Mouse (Mus musculus) macrophage (primary cell): ENCODE results near the gene Manba. TPM values are rescaled to one million over a fixed set of nuclear protein-coding genes. Genes with fewer than 3 reads are reported as not detected.
A peak's percentile ranks its signal among the peaks of the same experiment; 100 is the strongest.

Experiments used
- H3K27ac ChIP-seq: fragments of 350-480 bp; formaldehyde crosslinking; 2 replicates; pipeline ENCODE4 v1.9.0; 2021
- H3K36me3 ChIP-seq: fragments of 350-480 bp; formaldehyde crosslinking; 2 replicates; pipeline ENCODE4 v1.9.0; 2021; ENCODE audit errors: inconsistent target
- H3K4me3 ChIP-seq: fragments of 350-480 bp; formaldehyde crosslinking; 2 replicates; pipeline ENCODE4 v1.9.0; 2021; ENCODE audit errors: inconsistent target
- H3K79me2 ChIP-seq: fragments of 350-480 bp; formaldehyde crosslinking; 2 replicates; pipeline ENCODE4 v1.9.0; 2021; ENCODE audit errors: inconsistent target
- WGBS: methylation state at CpG from one replicate; pipeline ENCODE4 v1.1.7; 2026; ENCODE audit warnings: inconsistent platforms; ENCODE audit not compliant: missing documents; 5-methylcytosine and 5-hydroxymethylcytosine counted together
- polyA plus RNA-seq: library from polyadenylated mRNA; stranded (reverse); fragments of 250-400 nt; gene quantifications from 3 replicates; pipeline ENCODE4 v1.2.4, GENCODE M21; 2018; ENCODE audit warnings: inconsistent platforms
- total RNA-seq, 78 experiments: library from RNA; depleted of rRNA; stranded (reverse); fragments of 250-400 nt; gene quantifications; 1 replicate in 9 of 78; 2 replicates in 24 of 78; 3 replicates in 43 of 78; 4 replicates in 2 of 78; pipeline ENCODE4 v1.2.4; 2018; ENCODE audit warnings: inconsistent platforms in 56 of 78

Gene Manba
- 100 to 1,000 TPM in 7 of 26 experiments, 10 to 100 TPM in 19; 19.9 to 142 (median 79.2) TPM for total RNA-seq (2018; cell fraction: chromatin; rRNA removed)
- total RNA-seq (2018; cell fraction: cytosol; rRNA removed): 10 to 100 TPM; 14.1 to 44.1 (median 24.6) TPM
- total RNA-seq (2018; cell fraction: nucleus; rRNA removed): 100 to 1,000 TPM in 2 of 26 experiments, 10 to 100 TPM in 24; 24.5 to 104 (median 57.7) TPM
- polyA plus RNA-seq: 27.0 to 33.0 TPM (median 32.7 TPM) in 3 replicates

GRCm38 (mm10) chr3:135485128-135485899 lies at the start of gene Manba:
Gene Manba, plus strand, starts transcription at chr3:135485611.
- H3K36me3 ChIP-seq: no peaks in the 10 kb centered on the region
- H3K27ac ChIP-seq: peak within 1 kb of the TSS; percentile 75
- peak within 1 kb of the TSS; percentile 86 for H3K4me3 ChIP-seq
- 2% methylated on average over 45 of the region's 48 CpGs for WGBS
- H3K79me2 ChIP-seq: peaks cover 41% of the 10 kb centered on the region

- no peaks in the 10 kb centered on the region for H3K36me3 ChIP-seq
- peak overlapping the region; percentile 62 for H3K4me3 ChIP-seq
- H3K79me2 ChIP-seq: peaks cover 38% of the 10 kb centered on the region
- WGBS: 71% methylated on average over 14 of the region's 14 CpGs
- H3K27ac ChIP-seq: peak overlapping the region; percentile 46
Measured at GRCm38 (mm10) chr3:135436901-135437616, 48.4 kb upstream of the Manba start.

GRCm38 (mm10) chr3:135437758-135438495 lies 47.5 kb upstream of the Manba start, which contains the start of gene Ube2d3:
Gene Ube2d3, plus strand, starts transcription at chr3:135438149.
- Histone ChIP-seq H3K36me3 (no peaks in the 10 kb centered on the region), H3K4me3 (peak within 1 kb of the TSS; percentile 62), H3K27ac (peak within 1 kb of the TSS; percentile 64), H3K79me2 (peaks cover 45% of the 10 kb centered on the region)
- 2% methylated on average over 56 of the region's 56 CpGs for WGBS

GRCm38 (mm10) chr3:135438531-135438912 lies 46.9 kb upstream of the Manba start:
- Histone ChIP-seq H3K36me3 (no peaks in the 10 kb centered on the region), H3K79me2 (peaks cover 51% of the 10 kb centered on the region), H3K4me3 (peak overlapping the region; percentile 18; the same call in 1 of the 2 replicates), H3K27ac (peak overlapping the region; percentile 64)
- WGBS: under 1% methylated on average over 43 of the region's 50 CpGs

GRCm38 (mm10) chr3:135438913-135439531 lies 46.4 kb upstream of the Manba start:
- H3K4me3 ChIP-seq: peak overlapping the region; percentile 90
- whole genome bisulfite sequencing: 2% methylated on average over 59 of the region's 76 CpGs
- peaks cover 56% of the 10 kb centered on the region for H3K79me2 ChIP-seq
- H3K36me3 ChIP-seq: no peaks in the 10 kb centered on the region
- H3K27ac ChIP-seq: peak overlapping the region; percentile 86

GRCm38 (mm10) chr3:135439651-135440050 lies 45.8 kb upstream of the Manba start:
- peak overlapping the region; percentile 90 for H3K4me3 ChIP-seq
- WGBS: under 1% methylated on average over 15 of the region's 15 CpGs
- H3K27ac ChIP-seq: peak overlapping the region; percentile 86
- H3K36me3 ChIP-seq: no peaks in the 10 kb centered on the region
- peaks cover 62% of the 10 kb centered on the region for H3K79me2 ChIP-seq

GRCm38 (mm10) chr3:135440221-135440620 lies 45.2 kb upstream of the Manba start:
- Histone ChIP-seq H3K27ac (peak overlapping the region; percentile 86), H3K79me2 (peaks cover 68% of the 10 kb centered on the region), H3K4me3 (peak overlapping the region; percentile 90), H3K36me3 (no peaks in the 10 kb centered on the region)
- WGBS: 7% methylated on average over 7 of the region's 7 CpGs

- WGBS: 17% methylated on average over 10 of the region's 10 CpGs
- Histone ChIP-seq H3K4me3 (peak overlapping the region; percentile 90), H3K27ac (peak overlapping the region; percentile 86), H3K36me3 (no peaks in the 10 kb centered on the region), H3K79me2 (peaks cover 72% of the 10 kb centered on the region)
Measured at GRCm38 (mm10) chr3:135440621-135441020, 44.8 kb upstream of the Manba start.

GRCm38 (mm10) chr3:135444930-135445329 lies 40.5 kb upstream of the Manba start:
- H3K79me2 ChIP-seq: peaks cover 100% of the 10 kb centered on the region
- H3K27ac ChIP-seq: no peak overlapping the region
- H3K4me3 ChIP-seq: no peak overlapping the region
- peaks cover 21% of the 10 kb centered on the region; the same call in 1 of the 2 replicates for H3K36me3 ChIP-seq

- Histone ChIP-seq H3K27ac (no peak overlapping the region), H3K79me2 (peaks cover 100% of the 10 kb centered on the region), H3K4me3 (no peak overlapping the region), H3K36me3 (peaks cover 80% of the 10 kb centered on the region)
Measured at GRCm38 (mm10) chr3:135458981-135459380, 26.4 kb upstream of the Manba start.

GRCm38 (mm10) chr3:135468402-135468801 lies 17.0 kb upstream of the Manba start:
- Histone ChIP-seq H3K79me2 (peaks cover 10% of the 10 kb centered on the region; the same call in 1 of the 2 replicates), H3K27ac (no peak overlapping the region)
- 100% methylated on average over 1 of the region's 1 CpGs for WGBS

GRCm38 (mm10) chr3:135469146-135469545 lies 16.3 kb upstream of the Manba start:
- Histone ChIP-seq H3K79me2 (peaks cover 3% of the 10 kb centered on the region; the same call in 1 of the 2 replicates), H3K36me3 (peaks cover 23% of the 10 kb centered on the region; the same call in 1 of the 2 replicates), H3K4me3 (no peak overlapping the region), H3K27ac (no peak overlapping the region)
- 68% methylated on average over 3 of the region's 3 CpGs for WGBS

More at GRCm38 (mm10) chr3:135468402-135468801, 17.0 kb upstream of the Manba start:
- peaks cover 26% of the 10 kb centered on the region; the same call in 1 of the 2 replicates for H3K36me3 ChIP-seq
- H3K4me3 ChIP-seq: no peak overlapping the region

GRCm38 (mm10) chr3:135469974-135470373 lies 15.4 kb upstream of the Manba start:
- Histone ChIP-seq H3K36me3 (peaks cover 15% of the 10 kb centered on the region; the same call in 1 of the 2 replicates), H3K4me3 (no peak overlapping the region)
- 31% methylated on average over 4 of the region's 4 CpGs for WGBS

More at GRCm38 (mm10) chr3:135469974-135470373, 15.4 kb upstream of the Manba start:
- no peaks in the 10 kb centered on the region for H3K79me2 ChIP-seq
- H3K27ac ChIP-seq: peak overlapping the region; percentile 10; the same call in 1 of the 2 replicates
